Mouse (Mus musculus) left cerebral cortex, postnatal 36 days (tissue): ENCODE measurements around the gene Chml. TPM values are rescaled to one million over a fixed set of nuclear protein-coding genes. Genes with fewer than 3 reads are reported as not detected.

Source experiments
- DNase-seq, 2 experiments: peaks; one replicate each; pipeline ENCODE4 v3.0.0; 2021 to 2022; ENCODE audit warnings: low spot score in 2 of 2, mixed read lengths in 1 of 2
- intact Hi-C: fragments of 180-260 bp; cut with DNase I; formaldehyde crosslinking; loops from one replicate; pipeline ENCODE4 v1.15.1; 2025
- total RNA-seq, 2 experiments: library from RNA; stranded (reverse); gene quantifications; 2 replicates each; pipeline ENCODE4 v1.2.3; 2021

The Chml gene
- total RNA-seq, 2 experiments from 2014 or later: 10.0 to 10.4 TPM

DNA sequence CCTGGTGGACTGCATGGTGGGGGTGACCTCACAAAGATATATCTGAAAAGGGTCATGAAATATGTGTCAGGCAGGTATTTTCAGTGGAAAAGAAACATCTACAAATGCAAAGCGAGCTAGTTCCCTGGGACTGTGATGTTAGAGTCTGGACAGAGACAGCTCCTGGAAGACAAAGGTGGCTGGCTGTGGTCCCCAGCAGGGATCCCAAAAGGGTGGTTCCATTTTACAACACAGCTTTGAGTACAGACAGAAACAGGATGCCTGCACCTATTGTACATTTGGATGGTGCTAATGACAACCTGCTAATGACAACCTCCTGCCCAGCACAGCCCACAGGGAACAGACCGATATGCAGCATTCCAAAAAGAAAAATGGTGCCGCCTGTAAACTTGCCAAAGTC is 23.2 kb downstream of the Chml start:
- intact Hi-C loops: no loop called here
- DNase-seq: no peak

DNA sequence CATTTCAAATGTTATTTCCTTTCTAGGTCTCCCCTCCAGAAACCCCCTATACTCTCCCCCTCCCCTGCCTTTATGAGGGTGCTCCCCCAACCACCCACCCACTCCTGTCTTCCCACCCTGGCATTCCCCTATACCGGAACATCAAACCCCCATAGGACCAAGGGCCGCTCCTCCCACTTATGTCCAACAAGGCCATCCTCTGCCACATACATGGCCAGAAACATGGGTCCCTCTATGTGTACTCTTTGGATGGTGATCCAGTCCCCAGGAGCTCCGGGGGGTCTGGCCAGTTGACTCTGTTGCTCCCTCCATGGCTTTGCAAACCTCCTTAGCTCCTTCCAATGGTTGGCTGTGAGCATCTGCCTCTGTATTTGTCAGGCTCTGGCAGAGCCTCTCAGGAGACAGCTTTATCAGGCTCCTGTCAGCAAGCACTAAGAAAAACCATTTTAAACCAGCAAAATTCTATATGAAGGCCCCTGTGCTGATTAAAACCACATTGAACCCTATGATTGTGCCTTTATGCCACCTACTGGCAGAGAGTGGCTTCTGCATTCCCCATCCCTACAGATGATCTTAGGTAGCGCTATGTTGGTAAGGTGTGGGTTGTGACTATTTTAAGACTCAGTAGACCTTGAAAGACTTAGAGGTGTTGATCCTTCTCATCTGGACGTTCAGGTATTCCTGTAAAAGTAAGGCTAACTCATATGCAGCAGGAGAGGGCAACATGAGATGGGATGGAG is 23.9 kb downstream of the Chml start:
- no peak for DNase-seq
- intact Hi-C loops: no loop called here

DNA sequence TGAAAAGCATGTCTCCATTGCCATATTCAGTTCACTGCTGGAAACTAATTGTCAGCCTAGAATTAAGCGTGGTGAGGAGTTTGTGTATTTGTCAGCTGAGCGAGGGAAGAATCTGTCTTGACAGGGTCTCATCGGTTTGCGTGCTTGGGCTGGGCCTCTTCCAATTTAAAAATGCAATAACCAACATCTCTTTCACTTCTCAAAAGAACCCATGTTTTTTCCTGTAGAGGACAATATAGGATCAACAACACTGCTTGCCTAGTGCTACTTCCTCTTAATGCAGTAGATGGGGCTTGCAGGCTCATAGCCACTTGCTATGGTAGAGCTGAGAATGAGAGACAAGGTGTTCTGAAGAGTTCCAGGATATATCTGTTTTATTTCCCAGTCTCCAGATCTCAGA is 32.8 kb downstream of the Chml start:
- intact Hi-C loops: no loop called here
- no peak for DNase-seq

DNA sequence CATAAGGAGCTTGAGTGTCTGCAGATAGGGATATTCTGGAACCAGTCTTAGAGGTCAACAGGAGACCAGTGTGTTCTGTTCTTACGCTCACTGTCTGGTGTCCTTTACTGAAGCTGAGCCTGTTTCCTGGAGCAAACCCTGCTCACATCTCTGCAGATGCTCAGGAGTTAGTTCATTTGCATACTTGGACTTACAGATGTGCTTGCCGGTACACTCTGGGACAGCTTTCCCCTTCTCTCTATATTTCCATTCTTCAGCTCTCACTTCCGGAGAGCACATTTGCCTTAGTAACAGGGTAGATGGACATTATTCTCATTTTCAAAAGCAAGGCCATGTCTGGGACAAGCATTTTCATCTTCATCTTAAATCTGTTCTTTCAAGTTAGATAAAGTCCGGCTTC is 44.1 kb downstream of the Chml start:
- no peak for DNase-seq
- intact Hi-C loops: no loop called here

DNA sequence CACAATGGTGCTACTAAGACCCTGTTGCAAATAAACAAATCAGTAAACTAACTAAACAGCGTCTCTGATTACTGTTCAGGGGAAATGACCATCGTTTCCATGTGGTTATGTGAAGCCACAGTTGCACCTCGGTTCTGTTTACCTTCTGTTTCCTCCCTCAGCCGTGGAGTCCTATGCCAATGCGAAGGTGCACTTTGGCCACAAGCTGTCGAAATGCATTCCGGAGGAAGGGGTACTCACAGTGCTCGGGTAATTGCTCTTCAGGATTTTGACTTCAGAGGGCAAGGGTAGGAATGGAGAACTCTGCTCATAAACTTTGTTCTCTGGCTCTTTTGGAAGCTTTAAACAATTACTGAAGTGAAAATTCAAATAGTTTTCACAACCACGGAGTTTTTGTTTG is 45.7 kb downstream of the Chml start:
- no peak for DNase-seq

DNA sequence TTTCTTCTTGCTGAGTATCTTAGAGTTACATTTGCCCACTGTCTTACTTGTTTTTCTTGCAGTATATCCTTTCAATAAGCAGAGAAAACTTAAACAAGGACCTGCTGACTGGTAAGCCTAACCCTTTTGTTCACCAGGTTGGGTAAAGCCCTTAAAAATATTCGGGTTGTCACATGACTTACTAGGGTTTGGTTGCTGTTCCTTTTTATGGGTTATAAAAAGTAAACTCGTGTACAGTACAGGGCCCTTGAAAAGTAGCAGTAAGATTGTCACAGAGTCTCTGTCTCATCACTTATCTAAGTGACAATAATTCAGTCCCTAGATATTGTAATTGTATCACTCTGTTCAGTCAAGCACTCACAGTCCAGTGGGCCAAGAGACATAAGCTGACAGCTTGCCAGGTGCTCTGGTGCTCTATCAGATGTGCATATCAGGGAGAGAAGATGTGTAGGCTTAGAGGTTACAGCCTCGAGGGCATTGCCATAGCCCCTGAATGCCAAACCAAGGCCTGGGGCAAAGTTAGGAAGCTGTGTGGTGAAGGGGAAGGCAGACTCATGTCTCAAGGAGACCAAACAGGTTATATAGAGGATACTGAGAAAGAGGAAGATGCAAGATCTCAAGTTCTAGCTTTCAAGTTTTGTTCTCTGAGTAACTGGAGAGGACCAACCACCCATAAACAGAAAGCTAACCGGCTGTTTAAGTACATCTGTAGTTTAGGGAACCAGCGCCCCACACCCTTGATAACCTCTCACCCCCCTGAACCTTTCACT is 49.0 kb downstream of the Chml start:
- DNase-seq: no peak
- intact Hi-C loops: no loop called here

More for the DNA sequence above, 45.7 kb downstream of the Chml start:
- intact Hi-C loops: no loop called here

DNA sequence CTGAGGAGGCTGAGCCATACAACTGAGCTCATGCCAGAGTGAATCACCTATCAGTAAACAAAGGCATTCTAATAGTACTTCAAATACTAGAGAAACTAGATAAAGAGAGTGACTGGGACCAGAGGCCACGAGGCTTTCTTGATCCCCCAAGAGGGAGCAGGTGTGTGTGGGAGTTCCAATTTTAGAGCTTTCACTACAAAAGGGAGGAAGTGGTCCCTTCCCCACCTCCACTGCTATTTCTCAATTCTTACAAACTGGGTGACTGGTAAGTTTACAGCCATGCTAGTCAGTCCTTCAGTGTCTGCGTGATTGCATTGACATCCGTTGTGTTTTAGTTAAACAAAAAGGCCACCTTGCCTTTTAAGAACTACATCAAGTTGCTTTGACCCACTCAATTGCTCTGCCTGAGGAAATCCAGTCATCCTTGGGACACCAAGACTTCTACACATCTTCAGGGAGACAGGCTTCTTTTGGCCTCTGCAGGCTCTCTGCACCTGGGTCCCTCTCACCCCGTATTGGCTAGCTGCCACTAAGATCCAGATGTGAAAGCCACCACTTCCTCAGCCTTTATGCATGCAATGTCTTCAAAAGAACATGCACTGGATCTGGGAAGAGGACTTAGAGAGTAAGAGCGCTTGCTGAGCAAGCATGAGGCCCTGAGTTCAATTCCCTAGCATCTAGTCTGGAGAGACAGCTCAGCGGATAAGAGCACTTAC is 52.1 kb downstream of the Chml start:
- intact Hi-C loops: no loop called here

DNA sequence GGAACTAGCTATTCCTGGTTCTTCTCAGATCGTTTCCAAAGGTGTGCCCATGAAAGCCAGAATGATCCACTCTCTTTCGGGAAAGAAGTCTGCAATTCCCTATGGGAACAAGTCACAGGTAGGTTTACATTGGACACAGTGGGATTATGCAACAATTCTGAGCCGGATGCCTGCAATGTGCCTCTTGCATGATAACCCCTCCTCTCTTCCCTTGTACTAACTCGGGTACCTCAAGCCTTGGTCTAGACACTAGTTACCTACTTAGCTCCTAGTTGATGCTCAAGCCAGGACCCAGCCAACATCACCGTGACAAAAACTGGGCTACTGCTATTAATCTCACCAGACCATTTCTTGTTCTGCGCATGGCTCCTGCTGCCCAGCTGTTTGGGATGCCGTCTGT is 53.6 kb downstream of the Chml start:
- intact Hi-C loops: no loop called here
- no peak for DNase-seq

More for the DNA sequence above, 52.1 kb downstream of the Chml start:
- DNase-seq: no peak

DNA sequence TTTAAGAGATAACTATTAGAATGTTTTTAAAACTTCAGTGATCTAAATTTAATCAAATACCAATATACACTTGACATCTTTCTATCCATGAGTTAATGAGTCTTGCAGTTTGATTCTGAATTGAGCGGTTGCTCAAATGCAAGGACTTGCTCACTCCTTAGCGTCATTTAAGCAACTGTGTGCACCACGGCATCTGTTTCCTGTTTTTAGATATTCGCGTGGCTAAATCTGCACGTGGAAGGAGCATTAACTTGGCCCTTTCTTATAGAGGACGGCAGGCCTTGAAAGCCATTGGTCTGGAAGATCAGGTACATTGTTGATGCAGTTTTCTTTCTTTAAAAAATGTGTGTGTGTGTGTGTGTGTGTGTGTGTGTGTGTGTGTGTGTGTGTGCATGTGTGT is 55.0 kb downstream of the Chml start:
- intact Hi-C loops: no loop called here
- no peak for DNase-seq

DNA sequence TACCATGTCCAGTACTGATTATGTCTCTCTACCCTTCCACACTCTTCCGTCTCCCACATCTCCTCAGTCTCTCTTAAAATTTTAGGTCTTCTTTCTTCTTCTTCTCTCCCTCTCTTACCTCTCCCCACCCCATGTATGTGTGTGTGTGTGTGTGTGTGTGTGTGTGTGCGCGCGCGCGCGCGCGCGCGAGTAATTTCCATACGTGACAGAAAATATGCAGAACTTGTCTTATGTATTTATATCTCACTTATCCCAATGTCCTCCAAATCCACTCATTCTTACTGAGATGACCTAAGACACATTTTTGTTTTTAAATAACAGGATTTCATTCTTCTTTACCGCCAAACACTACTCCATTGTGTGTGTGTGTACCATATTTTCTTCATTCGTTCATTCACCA is 60.2 kb downstream of the Chml start:
- intact Hi-C loops: no loop called here
- no peak for DNase-seq

Other genes starting within 250 kb of the Chml start
- gene Rgs7, start 200.4 kb downstream of the Chml start, total RNA-seq: 100 to 1,000 TPM; 108 to 120 TPM
- under 1 TPM in 1 of 2 experiments, not detected in 1; 0.39 TPM for gene Kmo, start 72.5 kb downstream of the Chml start, total RNA-seq
- 10 to 100 TPM; 73.1 to 79.9 TPM for gene Fh1, start 67.3 kb downstream of the Chml start, total RNA-seq
- 1 to 10 TPM; 5.9 to 8.2 TPM for gene Opn3, start 125 bp downstream of the Chml start, total RNA-seq
- not detected for gene Wdr64, start 5.7 kb upstream of the Chml start, total RNA-seq
- gene Exo1, start 187.7 kb upstream of the Chml start, total RNA-seq: 1 to 10 TPM in 1 of 2 experiments, under 1 TPM in 1; 0.16 to 1.8 TPM
- not detected for gene Gm38100, start 227.4 kb upstream of the Chml start, total RNA-seq